Mouse (Mus musculus) heart, embryonic 11.5 days (tissue): ENCODE data around the gene Caap1. TPM values are rescaled to one million over a fixed set of nuclear protein-coding genes. Genes with fewer than 3 reads are reported as not detected.

Experiments used
- ATAC-seq: fragments of 200-750 bp; cut with Nextera tagmentation; replicated peaks from 2 replicates; pipeline ENCODE4 v1.8.0; 2017; ENCODE audit warnings: moderate library complexity; ENCODE audit not compliant: insufficient number of reproducible peaks, low FRiP score, low TSS enrichment
- H3K27ac ChIP-seq: fragments of 300-500 bp; sonication (generic); 2 replicates; pipeline ENCODE4 v1.5.1; 2014; ENCODE audit warnings: mild to moderate bottlenecking, low read depth, low read length
- H3K27me3 ChIP-seq: fragments of 300-500 bp; sonication (generic); 2 replicates; pipeline ENCODE4 v1.6.1; 2014; ENCODE audit warnings: mild to moderate bottlenecking, low read length, mixed read lengths; ENCODE audit not compliant: control insufficient read depth, insufficient read depth
- H3K36me3 ChIP-seq: fragments of 300-500 bp; sonication (generic); 2 replicates; pipeline ENCODE4 v1.6.1; 2014; ENCODE audit warnings: mild to moderate bottlenecking, low read length, moderate library complexity, mixed read lengths; ENCODE audit not compliant: control insufficient read depth, insufficient read depth
- H3K4me1 ChIP-seq: fragments of 300-500 bp; sonication (generic); 2 replicates; pipeline ENCODE4 v1.6.1; 2014; ENCODE audit warnings: low read length; ENCODE audit not compliant: control insufficient read depth, insufficient read depth
- H3K4me2 ChIP-seq: fragments of 300-500 bp; sonication (generic); 2 replicates; pipeline ENCODE4 v1.6.1; 2014; ENCODE audit warnings: mild to moderate bottlenecking, moderate library complexity
- H3K4me3 ChIP-seq: fragments of 300-500 bp; sonication (generic); 2 replicates; pipeline ENCODE4 v1.5.1; 2014; ENCODE audit warnings: low read depth, low read length
- H3K9ac ChIP-seq: fragments of 300-500 bp; sonication (generic); 2 replicates; pipeline ENCODE4 v1.6.1; 2014; ENCODE audit warnings: mild to moderate bottlenecking, low read depth, low read length, moderate library complexity
- H3K9me3 ChIP-seq: fragments of 300-500 bp; sonication (generic); replicated peaks from 2 replicates; pipeline ENCODE4 v1.6.1; 2016; ENCODE audit warnings: low read length; ENCODE audit not compliant: control insufficient read depth
- WGBS: fragments of 180-500 bp; shearing (Covaris S2); extraction: QIAGEN DNeasy Blood & Tissue Kit; methylation state at CpG from one replicate; pipeline ENCODE4 v1.1.7; 2014; ENCODE audit not compliant: insufficient replicate concordance; 5-methylcytosine and 5-hydroxymethylcytosine counted together
- polyA plus RNA-seq: library from polyadenylated mRNA; unstranded; fragments of >200 nt; fragmentation: Nextera tagmentation; extraction: Ambion mirVana; gene quantifications from 2 replicates; pipeline ENCODE4 v1.2.1, GENCODE M21; 2014

The Caap1 gene
- polyA plus RNA-seq, 1 experiment from 2014 or later: 13.8 TPM

DNA sequence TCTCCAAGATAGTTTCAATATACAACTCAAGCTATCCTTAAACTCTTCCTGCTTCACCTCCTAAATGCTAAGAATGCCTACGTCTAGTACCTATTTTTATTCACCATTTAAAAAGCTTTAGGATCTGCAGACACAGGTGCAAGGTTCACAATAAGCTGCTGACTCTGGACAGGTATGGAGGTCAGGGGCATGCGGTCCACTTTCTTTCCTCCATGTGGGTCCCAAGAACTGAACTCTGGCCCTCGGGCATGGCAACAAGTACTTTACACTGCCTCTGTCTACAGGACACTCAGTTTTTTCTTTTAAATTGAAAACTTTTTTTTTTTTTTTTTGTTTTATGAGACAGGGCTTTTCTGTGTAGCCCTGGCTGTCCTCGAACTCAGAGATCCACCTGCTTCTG, 16.1 kb upstream of the Caap1 start:
- 94% methylated on average over 4 of the region's 4 CpGs for WGBS
- Histone ChIP-seq H3K9ac (no peak overlapping the region), H3K9me3 (no peaks in the 10 kb centered on the region), H3K4me2 (no peak overlapping the region), H3K4me1 (no peaks in the 10 kb centered on the region), H3K27ac (no peak overlapping the region), H3K4me3 (no peak overlapping the region), H3K27me3 (no peaks in the 10 kb centered on the region), H3K36me3 (peaks cover 4% of the 10 kb centered on the region)
- ATAC-seq: no peak

- Histone ChIP-seq H3K9me3 (no peaks in the 10 kb centered on the region), H3K27me3 (no peaks in the 10 kb centered on the region), H3K4me1 (no peaks in the 10 kb centered on the region), H3K4me2 (no peak overlapping the region), H3K27ac (no peak overlapping the region), H3K4me3 (no peak overlapping the region), H3K9ac (no peak overlapping the region), H3K36me3 (0 out of 2 replicates have a peak, but pooled peaks cover 2% of the 10 kb centered on the region)
- no peak for ATAC-seq
These were observed 7.7 kb upstream of the Caap1 start for GRCm38 (mm10) chr4:94564297-94564696.

DNA sequence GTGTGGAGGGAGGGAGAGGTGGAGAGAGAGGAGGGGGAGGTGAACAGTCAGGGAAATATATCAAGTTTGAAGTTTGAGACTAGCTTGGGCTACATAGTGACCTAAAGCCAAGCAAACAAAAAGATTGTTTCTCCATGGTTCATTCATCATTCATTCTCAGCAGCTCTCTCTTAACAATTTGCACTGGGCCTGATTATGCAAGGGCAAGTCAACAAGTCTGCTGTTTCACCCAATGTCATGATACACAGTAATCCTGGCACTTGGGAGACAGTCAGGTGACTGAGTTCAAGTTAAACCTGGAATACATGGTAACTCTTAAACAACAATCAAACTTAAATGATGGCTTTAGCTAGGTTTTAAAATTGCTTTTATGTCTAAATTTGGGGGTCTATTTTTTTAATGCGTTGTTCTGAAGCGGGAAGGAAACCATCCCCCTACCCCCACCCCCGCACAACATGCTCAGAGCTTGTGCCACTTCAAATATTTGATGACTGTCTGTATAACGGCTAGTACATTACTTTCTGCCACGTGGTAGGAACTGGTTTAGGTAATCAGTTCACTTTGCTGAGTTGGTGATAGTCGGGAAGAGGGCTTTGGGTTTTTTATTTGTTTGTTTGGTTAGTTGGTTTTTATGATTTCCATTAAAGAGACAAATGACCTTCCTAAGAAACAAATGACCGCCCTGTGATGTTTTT, 5.5 kb upstream of the Caap1 start:
- H3K4me3 ChIP-seq: no peak overlapping the region
- H3K9ac ChIP-seq: no peak overlapping the region
- 68% methylated on average over 7 of the region's 7 CpGs for WGBS
- H3K4me2 ChIP-seq: no peak overlapping the region
- H3K27me3 ChIP-seq: no peaks in the 10 kb centered on the region
- H3K27ac ChIP-seq: no peak overlapping the region
- no peaks in the 10 kb centered on the region for H3K9me3 ChIP-seq
- no peaks in the 10 kb centered on the region for H3K4me1 ChIP-seq
- ATAC-seq: no peak
- H3K36me3 ChIP-seq: no peaks in the 10 kb centered on the region

- no peak for ATAC-seq
- 0 out of 2 replicates have a peak, but pooled peaks cover under 1% of the 10 kb centered on the region for H3K4me1 ChIP-seq
- H3K36me3 ChIP-seq: no peaks in the 10 kb centered on the region
- WGBS: 78% methylated on average over 1 of the region's 1 CpGs
- H3K4me2 ChIP-seq: no peak overlapping the region
- no peak overlapping the region for H3K27ac ChIP-seq
- no peak overlapping the region for H3K9ac ChIP-seq
- H3K9me3 ChIP-seq: no peaks in the 10 kb centered on the region
- H3K27me3 ChIP-seq: no peaks in the 10 kb centered on the region
- H3K4me3 ChIP-seq: no peak overlapping the region
These were observed 3.7 kb upstream of the Caap1 start for GRCm38 (mm10) chr4:94560316-94560715.

DNA sequence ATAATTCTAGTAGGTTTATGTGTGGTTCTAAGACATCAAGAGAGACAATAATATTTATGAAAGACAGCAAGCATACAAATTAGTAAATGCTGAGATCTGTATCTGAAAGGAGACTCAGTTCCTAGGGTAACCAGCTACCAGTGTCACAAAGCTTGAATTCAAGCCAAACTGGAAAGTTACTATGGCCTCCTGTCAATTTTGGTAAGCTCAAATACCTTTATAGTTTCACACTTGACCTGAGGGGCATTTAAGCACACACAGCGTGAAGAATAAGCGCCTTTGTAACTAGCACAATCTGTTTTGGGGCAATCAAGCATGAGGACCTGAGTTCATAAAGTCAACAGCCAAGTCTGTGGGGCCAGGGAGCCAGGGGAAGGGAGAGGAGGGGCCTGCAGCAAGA, 2.7 kb upstream of the Caap1 start:
- no peak for ATAC-seq
- H3K9me3 ChIP-seq: no peaks in the 10 kb centered on the region

GRCm38 (mm10) chr4:94557145-94557544, 549 bp upstream of the Caap1 start:
- no peak for ATAC-seq
- 75% methylated on average over 7 of the region's 7 CpGs for WGBS
- Histone ChIP-seq H3K4me3 (peak overlapping the region; percentile 89), H3K36me3 (no peaks in the 10 kb centered on the region), H3K9me3 (no peaks in the 10 kb centered on the region), H3K27ac (no peak overlapping the region), H3K4me2 (peak overlapping the region; percentile 83), H3K9ac (no peak overlapping the region), H3K4me1 (0 out of 2 replicates have a peak, but pooled peaks cover 4% of the 10 kb centered on the region), H3K27me3 (no peaks in the 10 kb centered on the region)

More for the DNA sequence above, 2.7 kb upstream of the Caap1 start:
- Histone ChIP-seq H3K36me3 (no peaks in the 10 kb centered on the region), H3K9ac (no peak overlapping the region), H3K27me3 (no peaks in the 10 kb centered on the region), H3K4me3 (no peak overlapping the region), H3K27ac (no peak overlapping the region), H3K4me2 (no peak overlapping the region), H3K4me1 (0 out of 2 replicates have a peak, but pooled peaks cover 4% of the 10 kb centered on the region)
- 74% methylated on average over 2 of the region's 2 CpGs for WGBS

DNA sequence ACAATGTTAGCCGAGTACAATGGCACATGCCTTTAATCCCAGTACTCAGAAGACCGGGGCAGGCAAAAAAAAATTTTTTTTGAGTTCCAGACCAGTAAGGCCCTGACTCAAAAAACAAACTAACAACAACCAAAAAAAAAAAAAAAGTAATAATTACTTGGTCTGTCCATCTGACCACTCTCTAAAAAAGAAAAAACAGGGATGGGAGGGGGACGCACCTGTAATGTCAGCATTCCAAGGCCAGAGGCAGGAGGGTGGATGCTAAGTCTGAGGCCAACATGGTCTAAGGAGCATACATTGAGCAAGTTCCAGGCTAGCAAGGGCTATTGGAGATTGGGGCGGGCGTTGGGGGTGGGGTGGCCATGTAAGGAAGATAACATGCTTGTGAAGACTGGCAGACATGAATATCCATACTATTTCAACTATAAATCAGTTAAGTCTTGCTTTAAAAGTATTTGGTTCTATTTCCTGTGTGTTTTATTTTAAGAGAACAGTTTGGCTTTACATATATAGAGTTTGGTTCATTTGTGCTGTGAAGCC, 1.6 kb downstream of the Caap1 start:
- Histone ChIP-seq H3K36me3 (no peaks in the 10 kb centered on the region), H3K9ac (no peak overlapping the region), H3K27me3 (no peaks in the 10 kb centered on the region), H3K9me3 (no peaks in the 10 kb centered on the region), H3K4me1 (0 out of 2 replicates have a peak, but pooled peaks cover 4% of the 10 kb centered on the region), H3K4me2 (peak overlapping the region; percentile 83), H3K27ac (no peak overlapping the region), H3K4me3 (no peak overlapping the region)
- no peak for ATAC-seq
- 77% methylated on average over 5 of the region's 5 CpGs for WGBS

DNA sequence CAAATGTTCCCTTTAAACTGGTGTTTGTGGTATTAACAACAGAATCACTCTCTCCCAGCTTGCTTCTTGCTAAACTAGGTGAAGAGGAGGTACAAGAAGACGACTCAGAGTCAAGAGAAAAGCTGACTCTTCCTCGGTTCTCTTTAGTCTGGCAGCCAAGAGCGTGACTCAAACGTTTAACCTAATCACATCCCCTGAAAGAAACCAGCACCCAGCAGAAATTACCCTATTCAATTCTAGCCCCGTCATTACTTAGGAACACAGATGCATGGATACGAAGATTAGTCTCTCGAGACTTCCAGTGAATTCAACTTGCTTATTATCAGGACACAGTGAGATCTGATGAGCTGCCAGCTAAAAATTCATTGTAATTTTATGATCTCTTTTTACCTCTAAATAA, 12.3 kb downstream of the Caap1 start:
- WGBS: 82% methylated on average over 7 of the region's 7 CpGs
- H3K27me3 ChIP-seq: no peaks in the 10 kb centered on the region
- H3K36me3 ChIP-seq: 0 out of 2 replicates have a peak, but pooled peaks cover 2% of the 10 kb centered on the region
- H3K4me2 ChIP-seq: no peak overlapping the region
- no peak overlapping the region for H3K27ac ChIP-seq
- ATAC-seq: no peak
- no peaks in the 10 kb centered on the region for H3K4me1 ChIP-seq
- no peak overlapping the region for H3K9ac ChIP-seq
- no peaks in the 10 kb centered on the region for H3K9me3 ChIP-seq
- H3K4me3 ChIP-seq: no peak overlapping the region

- Histone ChIP-seq H3K36me3 (peaks cover 5% of the 10 kb centered on the region; the same call in 1 of the 2 replicates), H3K27me3 (no peaks in the 10 kb centered on the region), H3K4me2 (no peak overlapping the region), H3K4me3 (no peak overlapping the region), H3K9ac (no peak overlapping the region), H3K27ac (no peak overlapping the region), H3K9me3 (no peaks in the 10 kb centered on the region), H3K4me1 (no peaks in the 10 kb centered on the region)
- no peak for ATAC-seq
- WGBS: 89% methylated on average over 4 of the region's 4 CpGs
These were observed 13.6 kb downstream of the Caap1 start for GRCm38 (mm10) chr4:94543041-94543440.
